Mouse (Mus musculus) midbrain, embryonic 15.5 days (tissue): ENCODE data around the gene Pfkm. TPM values are rescaled to one million over a fixed set of nuclear protein-coding genes. Genes with fewer than 3 reads are reported as not detected.
A peak's percentile ranks its signal among the peaks of the same experiment; 100 is the strongest.

Source experiments
- ATAC-seq: fragments of 200-750 bp; cut with Nextera tagmentation; replicated peaks from 2 replicates; pipeline ENCODE4 v1.8.0; 2017; ENCODE audit warnings: moderate TSS enrichment
- H3K27ac ChIP-seq: fragments of 300-500 bp; sonication (generic); 2 replicates; pipeline ENCODE4 v1.5.1; 2015; ENCODE audit warnings: mild to moderate bottlenecking, inconsistent platforms
- H3K27me3 ChIP-seq: fragments of 300-500 bp; sonication (generic); replicated peaks from 2 replicates; pipeline ENCODE4 v1.6.1; 2015; ENCODE audit warnings: inconsistent platforms
- H3K36me3 ChIP-seq: fragments of 300-500 bp; sonication (generic); replicated peaks from 2 replicates; pipeline ENCODE4 v1.6.1; 2015; ENCODE audit warnings: inconsistent platforms
- H3K4me1 ChIP-seq: fragments of 300-500 bp; sonication (generic); 2 replicates; pipeline ENCODE4 v1.6.1; 2015; ENCODE audit warnings: inconsistent platforms
- H3K4me2 ChIP-seq: fragments of 300-500 bp; sonication (generic); 2 replicates; pipeline ENCODE4 v1.6.1; 2015; ENCODE audit warnings: inconsistent platforms, mild to moderate bottlenecking, moderate library complexity
- H3K4me3 ChIP-seq: fragments of 300-500 bp; sonication (generic); 2 replicates; pipeline ENCODE4 v1.5.1; 2015; ENCODE audit warnings: mild to moderate bottlenecking, inconsistent platforms
- H3K9ac ChIP-seq: fragments of 300-500 bp; sonication (generic); 2 replicates; pipeline ENCODE4 v1.6.1; 2015; ENCODE audit warnings: mild to moderate bottlenecking, inconsistent platforms
- H3K9me3 ChIP-seq: fragments of 300-500 bp; sonication (generic); 2 replicates; pipeline ENCODE4 v1.6.1; 2016; ENCODE audit warnings: inconsistent platforms
- WGBS: fragments of 180-500 bp; shearing (Covaris S2); methylation state at CpG from one replicate; pipeline ENCODE4 v1.1.7; 2015; ENCODE audit warnings: mixed read lengths; 5-methylcytosine and 5-hydroxymethylcytosine counted together
- polyA plus RNA-seq: library from polyadenylated mRNA; unstranded; fragments of >200 nt; fragmentation: Nextera tagmentation; extraction: Ambion mirVana; gene quantifications from 2 replicates; pipeline ENCODE4 v1.2.1, GENCODE M21; 2015

The Pfkm gene
- polyA plus RNA-seq, 1 experiment from 2014 or later, result 91.6 TPM

DNA sequence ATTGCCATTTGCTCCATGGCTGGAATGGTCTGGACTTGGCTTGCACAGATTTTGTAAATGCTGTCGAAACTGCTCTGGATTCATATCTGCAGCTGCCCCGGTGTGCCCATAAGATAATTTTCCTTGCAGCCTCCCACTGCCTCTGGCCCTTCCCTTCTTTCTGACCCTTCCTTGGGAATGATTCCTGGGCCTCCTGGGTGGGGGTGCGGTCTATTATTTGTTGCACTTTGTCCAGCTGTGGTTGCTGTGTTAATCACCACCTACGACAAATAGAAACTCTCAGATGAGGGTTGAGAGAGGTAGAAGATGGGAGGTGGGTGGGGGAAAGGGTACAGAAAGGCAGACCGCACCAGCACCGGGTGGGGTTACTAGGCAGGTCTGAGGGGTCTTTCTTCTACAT is 14.8 kb downstream of the Pfkm start:
- Histone ChIP-seq H3K36me3 (no peaks in the 10 kb centered on the region; the same call in 1 of the 2 replicates), H3K4me1 (peaks cover 25% of the 10 kb centered on the region), H3K9ac (no peak overlapping the region), H3K9me3 (no peaks in the 10 kb centered on the region), H3K27me3 (no peaks in the 10 kb centered on the region), H3K4me2 (peak overlapping the region; percentile 76; the same call in 1 of the 2 replicates), H3K4me3 (no peak overlapping the region), H3K27ac (peak overlapping the region; percentile 90; the same call in 1 of the 2 replicates)
- no peak for ATAC-seq
- WGBS, result 87% methylated on average over 6 of the region's 6 CpGs

- ATAC-seq, result peak; percentile 10; the same call in 1 of the 2 replicates
- peak overlapping the region; percentile 76 for H3K4me2 ChIP-seq
- H3K9ac ChIP-seq, result peak overlapping the region; percentile 75
- peak overlapping the region; percentile 78 for H3K4me3 ChIP-seq
- no peaks in the 10 kb centered on the region; the same call in 1 of the 2 replicates for H3K36me3 ChIP-seq
- H3K4me1 ChIP-seq, result peaks cover 25% of the 10 kb centered on the region
- 27% methylated on average over 11 of the region's 11 CpGs for WGBS
- no peaks in the 10 kb centered on the region for H3K9me3 ChIP-seq
- peak overlapping the region; percentile 90 for H3K27ac ChIP-seq
- H3K27me3 ChIP-seq, result no peaks in the 10 kb centered on the region
Observed at GRCm38 (mm10) chr15:98107703-98108296, 15.4 kb downstream of the Pfkm start.

GRCm38 (mm10) chr15:98108297-98109152 is 16.1 kb downstream of the Pfkm start:
- Histone ChIP-seq H3K9me3 (no peaks in the 10 kb centered on the region), H3K4me2 (peak overlapping the region; percentile 76), H3K27ac (peak overlapping the region; percentile 90), H3K27me3 (no peaks in the 10 kb centered on the region), H3K36me3 (no peaks in the 10 kb centered on the region; the same call in 1 of the 2 replicates), H3K4me1 (peaks cover 25% of the 10 kb centered on the region), H3K9ac (peak overlapping the region; percentile 75), H3K4me3 (peak overlapping the region; percentile 78)
- peak; percentile 97 for ATAC-seq
- 3% methylated on average over 37 of the region's 37 CpGs for WGBS

DNA sequence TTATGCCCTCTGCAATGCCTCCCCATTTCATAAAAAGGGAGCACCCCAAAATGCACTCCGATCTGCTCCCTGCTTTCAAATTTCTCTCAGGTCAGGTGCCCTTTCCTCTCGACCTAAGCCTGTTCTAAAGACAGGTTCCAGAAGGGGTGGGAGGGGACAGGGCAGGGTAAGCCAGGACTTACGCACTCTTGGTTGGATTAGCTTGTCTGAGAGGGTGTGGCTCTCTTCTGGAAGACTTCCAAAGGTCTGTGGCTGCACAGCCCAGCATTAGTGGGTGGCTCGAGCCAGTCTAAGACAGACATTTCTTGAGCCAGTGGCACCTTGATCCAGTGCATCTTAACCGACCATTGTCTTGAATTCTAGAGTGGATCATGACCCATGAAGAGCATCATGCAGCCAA is 19.4 kb downstream of the Pfkm start:
- Histone ChIP-seq H3K4me2 (no peak overlapping the region), H3K27me3 (no peaks in the 10 kb centered on the region), H3K4me1 (peaks cover 25% of the 10 kb centered on the region), H3K9ac (no peak overlapping the region), H3K4me3 (no peak overlapping the region), H3K9me3 (no peaks in the 10 kb centered on the region), H3K36me3 (peaks cover 1% of the 10 kb centered on the region; the same call in 1 of the 2 replicates), H3K27ac (no peak overlapping the region)
- 85% methylated on average over 5 of the region's 5 CpGs for WGBS
- ATAC-seq, result no peak

DNA sequence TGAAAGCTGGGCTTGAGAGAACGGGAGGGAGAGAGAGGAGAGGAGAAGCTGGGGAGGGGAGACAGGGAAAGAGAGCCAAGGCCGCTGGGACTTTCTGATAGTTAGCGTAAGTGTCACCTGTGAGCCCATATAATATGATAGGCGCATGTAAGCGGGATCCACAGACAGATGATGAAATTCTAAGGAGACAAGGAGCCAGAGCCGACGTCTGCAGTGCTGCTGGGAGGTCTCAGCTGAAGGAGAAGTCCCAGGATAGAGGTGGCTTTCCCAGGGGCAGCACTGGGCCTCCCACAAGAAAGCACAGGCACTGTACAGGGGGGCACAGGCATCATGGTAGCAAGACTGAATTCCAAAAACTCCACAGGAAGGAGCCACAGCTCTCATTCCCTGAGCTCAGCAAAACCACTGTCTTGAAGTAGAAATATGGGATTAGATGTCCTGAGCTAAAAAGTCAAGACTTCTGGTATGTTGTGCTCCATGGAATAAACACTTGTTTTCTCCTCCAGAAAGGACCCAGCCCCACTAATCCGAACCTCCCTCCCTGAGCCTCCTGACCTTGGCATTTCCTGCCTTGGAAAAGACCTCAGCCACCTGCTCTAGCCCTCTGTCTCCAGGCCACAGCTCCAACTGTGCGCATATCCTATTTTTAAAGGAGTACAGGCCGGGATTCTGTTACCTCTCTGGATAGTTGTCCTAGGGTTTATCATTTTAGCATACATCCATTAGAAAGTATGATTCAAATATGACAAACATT is 21.9 kb downstream of the Pfkm start:
- Histone ChIP-seq H3K27me3 (no peaks in the 10 kb centered on the region), H3K36me3 (peaks cover 14% of the 10 kb centered on the region; the same call in 1 of the 2 replicates), H3K27ac (no peak overlapping the region), H3K4me3 (no peak overlapping the region), H3K9me3 (no peaks in the 10 kb centered on the region), H3K9ac (no peak overlapping the region), H3K4me2 (no peak overlapping the region), H3K4me1 (peaks cover 11% of the 10 kb centered on the region)
- WGBS, result 81% methylated on average over 10 of the region's 10 CpGs
- no peak for ATAC-seq

- 92% methylated on average over 10 of the region's 10 CpGs for WGBS
- Histone ChIP-seq H3K9me3 (no peaks in the 10 kb centered on the region), H3K4me3 (no peak overlapping the region), H3K27me3 (no peaks in the 10 kb centered on the region), H3K27ac (no peak overlapping the region), H3K36me3 (peaks cover 14% of the 10 kb centered on the region; the same call in 1 of the 2 replicates), H3K4me1 (peaks cover 5% of the 10 kb centered on the region), H3K4me2 (no peak overlapping the region), H3K9ac (no peak overlapping the region)
- no peak for ATAC-seq
Observed at GRCm38 (mm10) chr15:98114852-98115778, 22.7 kb downstream of the Pfkm start.

- Histone ChIP-seq H3K36me3 (peaks cover 17% of the 10 kb centered on the region), H3K4me2 (no peak overlapping the region), H3K27ac (no peak overlapping the region), H3K4me1 (no peaks in the 10 kb centered on the region), H3K9me3 (no peaks in the 10 kb centered on the region), H3K4me3 (no peak overlapping the region), H3K27me3 (no peaks in the 10 kb centered on the region), H3K9ac (no peak overlapping the region)
- WGBS, result 94% methylated on average over 9 of the region's 9 CpGs
- no peak for ATAC-seq
Observed at GRCm38 (mm10) chr15:98115779-98116163, 23.4 kb downstream of the Pfkm start.

- WGBS, result 72% methylated on average over 5 of the region's 5 CpGs
- Histone ChIP-seq H3K4me1 (no peaks in the 10 kb centered on the region), H3K9me3 (no peaks in the 10 kb centered on the region), H3K27ac (no peak overlapping the region), H3K36me3 (peaks cover 22% of the 10 kb centered on the region), H3K9ac (no peak overlapping the region), H3K4me2 (no peak overlapping the region), H3K27me3 (no peaks in the 10 kb centered on the region), H3K4me3 (no peak overlapping the region)
- no peak for ATAC-seq
Observed at GRCm38 (mm10) chr15:98116287-98116686, 23.9 kb downstream of the Pfkm start.

DNA sequence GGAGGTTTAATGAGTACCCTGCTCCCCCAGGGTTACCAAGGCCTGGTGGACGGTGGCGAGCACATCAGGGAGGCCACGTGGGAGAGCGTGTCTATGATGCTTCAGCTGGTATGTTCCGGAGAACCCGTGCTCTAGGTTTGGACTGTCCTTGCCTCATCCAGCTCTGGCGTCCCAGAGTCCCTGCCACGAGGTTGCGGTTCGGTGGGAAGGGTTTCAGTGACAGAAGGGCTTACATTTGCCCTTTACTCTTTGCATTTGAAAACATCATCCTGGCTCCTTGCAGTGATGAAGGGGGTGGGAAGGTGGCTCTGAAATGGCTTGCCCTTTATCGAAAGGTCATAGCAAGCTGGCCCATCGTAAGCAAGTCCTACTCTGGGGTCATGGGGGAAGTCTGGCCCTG is 27.0 kb downstream of the Pfkm start:
- Histone ChIP-seq H3K9me3 (no peaks in the 10 kb centered on the region), H3K9ac (no peak overlapping the region), H3K4me3 (no peak overlapping the region), H3K36me3 (peaks cover 46% of the 10 kb centered on the region), H3K27ac (no peak overlapping the region), H3K4me2 (no peak overlapping the region), H3K4me1 (no peaks in the 10 kb centered on the region), H3K27me3 (no peaks in the 10 kb centered on the region)
- no peak for ATAC-seq
- WGBS, result 89% methylated on average over 12 of the region's 12 CpGs

- H3K27me3 ChIP-seq, result no peaks in the 10 kb centered on the region
- H3K4me1 ChIP-seq, result no peaks in the 10 kb centered on the region
- no peak for ATAC-seq
- H3K36me3 ChIP-seq, result peaks cover 54% of the 10 kb centered on the region
- H3K9ac ChIP-seq, result no peak overlapping the region
- no peaks in the 10 kb centered on the region for H3K9me3 ChIP-seq
- H3K4me3 ChIP-seq, result no peak overlapping the region
- WGBS, result 95% methylated on average over 20 of the region's 20 CpGs
- H3K4me2 ChIP-seq, result no peak overlapping the region
- H3K27ac ChIP-seq, result no peak overlapping the region
Observed at GRCm38 (mm10) chr15:98120831-98121230, 28.4 kb downstream of the Pfkm start.

DNA sequence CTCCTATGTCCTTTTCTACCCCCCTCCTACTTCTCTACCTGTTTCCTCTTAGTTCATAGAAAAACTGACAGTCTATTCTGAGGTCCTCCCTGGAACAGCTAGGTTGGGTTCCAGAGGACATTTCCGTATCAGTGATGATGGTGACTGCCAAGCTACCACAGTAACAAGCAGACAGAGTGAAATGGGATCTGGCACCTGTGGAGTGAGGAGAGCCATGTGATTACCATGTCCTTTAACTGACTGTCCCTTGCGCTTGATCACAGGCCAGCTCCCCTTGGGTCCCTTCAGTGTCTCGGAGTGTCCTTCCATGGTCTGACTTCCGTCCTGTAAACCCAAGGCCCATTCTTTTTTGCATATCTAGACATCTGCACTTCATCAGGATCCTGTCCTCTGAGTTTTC is 38.6 kb downstream of the Pfkm start:
- no peak for ATAC-seq
- Histone ChIP-seq H3K9me3 (no peaks in the 10 kb centered on the region), H3K27me3 (no peaks in the 10 kb centered on the region), H3K4me3 (no peak overlapping the region), H3K4me2 (no peak overlapping the region), H3K27ac (no peak overlapping the region), H3K9ac (no peak overlapping the region), H3K36me3 (peaks cover 51% of the 10 kb centered on the region), H3K4me1 (no peaks in the 10 kb centered on the region)
- 97% methylated on average over 4 of the region's 4 CpGs for WGBS
